Mouse (Mus musculus) megakaryocyte progenitor cell, adult 5-6 weeks (primary cell): ENCODE data around the gene Abcc3. TPM values are rescaled to one million over a fixed set of nuclear protein-coding genes. Genes with fewer than 3 reads are reported as not detected.
"Not testable (repeated sequence)": the region's sequence is repeated elsewhere in the genome, so short reads cannot be mapped to it uniquely, and the experiment has no call there.

Experiments
- ATAC-seq: replicated peaks from 2 replicates; pipeline ENCODE4 v1.8.0; 2016; ENCODE audit warnings: mild to moderate bottlenecking, moderate TSS enrichment, inconsistent platforms; ENCODE audit not compliant: poor library complexity
- total RNA-seq, 2 experiments: library from RNA; stranded (forward) in 1 of 2; stranded (reverse) in 1 of 2; fragments of 157-497, 149-512 nt in 1 of 2; fragments of 200-1000 nt in 1 of 2; gene quantifications; 2 replicates each; pipeline versions ENCODE4 v1.2.3 to v1.2.4; 2015 to 2017

The Abcc3 gene
- total RNA-seq, 2 experiments from 2014 or later: 0.07 TPM; not detected in 1

DNA sequence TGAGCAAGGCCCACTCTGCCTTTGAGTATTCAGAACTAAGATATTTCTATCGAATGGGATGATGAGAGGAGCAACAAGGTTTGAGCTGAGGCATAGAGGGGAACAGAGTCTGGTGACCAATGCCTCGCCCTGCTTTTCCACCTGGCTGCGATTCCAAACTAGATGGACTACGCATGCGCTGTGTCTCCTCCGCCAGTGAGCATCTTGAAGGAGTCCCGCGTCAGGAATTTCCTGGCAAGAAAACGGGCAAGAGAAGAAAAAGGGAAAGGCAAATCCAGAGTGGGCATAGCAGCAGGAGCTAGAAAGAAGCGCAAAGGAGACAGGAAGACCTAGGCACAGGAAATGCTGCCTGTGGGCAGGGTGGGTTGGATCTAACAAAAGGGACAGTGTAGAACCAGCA is 11.0 kb upstream of the Abcc3 start:
- no peak for ATAC-seq

DNA sequence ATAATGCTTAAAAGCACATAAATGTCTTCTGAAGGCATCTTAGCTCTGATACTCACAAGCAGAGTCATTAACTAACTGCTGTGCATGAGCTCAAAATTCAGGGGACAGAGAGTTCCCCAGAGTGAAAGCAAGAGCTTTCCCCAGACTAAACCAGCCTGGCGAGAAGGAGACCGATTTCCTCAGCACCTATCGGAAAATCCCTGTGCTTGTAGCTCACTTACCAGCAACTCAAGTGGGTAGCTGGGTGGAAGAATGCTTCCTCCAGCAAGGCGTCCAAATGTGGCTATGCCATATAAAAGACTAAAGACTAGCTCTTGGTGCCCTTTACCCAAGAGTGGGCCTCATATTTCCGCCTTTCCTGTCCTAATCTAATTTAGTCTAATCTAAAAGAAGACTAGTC is 9.9 kb upstream of the Abcc3 start:
- no peak for ATAC-seq

GRCm38 (mm10) chr11:94402029-94402428 is 9.2 kb upstream of the Abcc3 start:
- ATAC-seq: not testable (repeated sequence)

- ATAC-seq: no peak
These were observed 8.2 kb upstream of the Abcc3 start for GRCm38 (mm10) chr11:94400996-94401395.

GRCm38 (mm10) chr11:94394107-94394506 is 1.3 kb upstream of the Abcc3 start:
- no peak for ATAC-seq

GRCm38 (mm10) chr11:94393490-94393889 is 693 bp upstream of the Abcc3 start:
- not testable (repeated sequence) for ATAC-seq

- no peak for ATAC-seq
These were observed 1.1 kb downstream of the Abcc3 start for GRCm38 (mm10) chr11:94391661-94392060.

GRCm38 (mm10) chr11:94390825-94391224 is 2.0 kb downstream of the Abcc3 start:
- no peak for ATAC-seq

DNA sequence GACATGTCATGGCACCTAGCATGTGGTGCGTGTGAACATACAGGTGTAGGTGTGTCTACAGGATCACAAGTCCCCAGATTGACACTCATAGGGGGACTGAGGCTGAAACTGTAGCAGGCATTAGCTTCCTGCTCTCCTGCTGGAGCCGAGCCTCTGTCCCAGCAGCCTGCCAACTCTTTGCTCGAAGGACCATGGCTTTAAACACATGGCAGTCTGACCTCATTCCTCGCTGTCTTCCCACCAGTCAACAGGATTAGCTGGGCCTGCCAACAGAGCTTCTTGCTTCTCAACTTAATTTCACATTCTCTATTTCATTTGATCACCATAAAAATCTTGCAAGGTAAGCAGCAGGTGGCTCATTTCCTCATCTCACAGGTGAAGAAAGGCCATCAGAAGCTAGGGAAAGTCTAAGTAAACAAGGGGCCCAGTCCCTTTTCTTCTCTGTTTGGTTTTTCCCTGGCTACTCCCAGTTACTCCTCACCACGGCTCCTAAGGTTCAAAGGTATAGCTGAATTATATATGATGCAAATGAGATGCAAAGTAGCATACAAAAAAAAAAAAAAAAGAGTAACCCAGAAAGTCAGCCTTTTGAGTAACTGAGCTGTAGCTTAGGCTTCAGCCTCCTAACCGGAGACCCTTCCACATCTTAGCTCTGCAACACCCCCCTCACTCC is 2.9 kb downstream of the Abcc3 start:
- ATAC-seq: no peak

GRCm38 (mm10) chr11:94389021-94389420 is 3.8 kb downstream of the Abcc3 start:
- no peak for ATAC-seq

- no peak for ATAC-seq
These were observed 5.0 kb downstream of the Abcc3 start for GRCm38 (mm10) chr11:94387756-94388155.

DNA sequence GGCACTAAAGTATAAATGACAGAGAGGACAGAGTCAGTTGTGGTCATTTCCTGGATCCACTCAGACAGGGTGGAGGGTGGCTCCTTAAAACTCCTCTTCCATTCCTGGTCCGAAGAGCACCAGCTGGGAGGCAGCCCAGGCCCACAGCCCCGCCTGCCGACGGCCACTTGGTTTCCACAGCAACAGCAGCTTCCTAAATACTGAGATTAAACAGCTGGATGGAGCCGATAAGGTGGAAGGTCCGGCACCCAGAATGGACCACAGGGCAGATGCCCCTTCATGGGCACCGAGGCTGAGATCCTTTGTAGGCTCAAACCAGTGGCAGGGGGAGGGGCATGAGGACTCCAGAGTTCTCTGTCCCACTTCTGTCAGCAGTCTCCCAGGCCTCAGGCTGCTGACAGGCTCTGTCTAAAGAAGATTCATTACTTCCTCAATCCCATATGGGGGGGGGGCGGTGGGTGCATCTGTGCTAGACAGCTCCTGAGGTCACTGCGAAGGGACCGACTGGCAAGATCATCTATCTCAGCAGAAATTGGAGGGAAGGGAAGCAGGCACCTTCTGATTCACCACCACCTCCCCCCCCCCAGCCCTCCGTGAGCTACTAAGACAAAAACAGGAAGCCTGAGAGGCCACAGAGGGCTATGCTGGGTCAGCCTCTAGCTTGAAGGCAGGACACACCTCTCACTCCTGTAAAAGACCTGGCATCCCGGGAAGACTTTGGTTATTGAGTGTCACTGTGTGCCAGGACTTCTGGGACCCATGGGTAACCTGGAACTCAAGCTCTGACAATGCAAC is 6.6 kb downstream of the Abcc3 start:
- ATAC-seq: peak; percentile 85

DNA sequence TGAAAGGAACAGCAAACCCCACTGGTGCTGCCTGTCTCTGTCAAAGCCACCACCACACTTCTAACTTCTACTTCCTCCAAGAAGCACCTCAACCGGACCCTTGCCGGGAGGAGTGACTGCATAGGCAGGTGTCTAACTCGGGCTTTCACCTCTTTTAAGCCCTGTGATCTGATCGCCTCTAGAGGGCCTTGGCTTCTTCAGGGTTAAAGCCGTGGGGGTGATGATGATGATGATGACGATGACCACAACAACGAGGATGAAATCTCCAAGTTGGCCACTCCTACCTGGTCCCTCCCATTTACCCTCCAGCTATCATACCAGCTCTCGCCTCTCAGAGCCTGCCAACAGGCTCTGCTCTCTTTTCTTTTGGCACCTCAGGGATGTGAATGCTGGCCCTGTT is 13.1 kb downstream of the Abcc3 start:
- no peak for ATAC-seq

- ATAC-seq: no peak
These were observed 13.7 kb downstream of the Abcc3 start for GRCm38 (mm10) chr11:94379061-94379460.

DNA sequence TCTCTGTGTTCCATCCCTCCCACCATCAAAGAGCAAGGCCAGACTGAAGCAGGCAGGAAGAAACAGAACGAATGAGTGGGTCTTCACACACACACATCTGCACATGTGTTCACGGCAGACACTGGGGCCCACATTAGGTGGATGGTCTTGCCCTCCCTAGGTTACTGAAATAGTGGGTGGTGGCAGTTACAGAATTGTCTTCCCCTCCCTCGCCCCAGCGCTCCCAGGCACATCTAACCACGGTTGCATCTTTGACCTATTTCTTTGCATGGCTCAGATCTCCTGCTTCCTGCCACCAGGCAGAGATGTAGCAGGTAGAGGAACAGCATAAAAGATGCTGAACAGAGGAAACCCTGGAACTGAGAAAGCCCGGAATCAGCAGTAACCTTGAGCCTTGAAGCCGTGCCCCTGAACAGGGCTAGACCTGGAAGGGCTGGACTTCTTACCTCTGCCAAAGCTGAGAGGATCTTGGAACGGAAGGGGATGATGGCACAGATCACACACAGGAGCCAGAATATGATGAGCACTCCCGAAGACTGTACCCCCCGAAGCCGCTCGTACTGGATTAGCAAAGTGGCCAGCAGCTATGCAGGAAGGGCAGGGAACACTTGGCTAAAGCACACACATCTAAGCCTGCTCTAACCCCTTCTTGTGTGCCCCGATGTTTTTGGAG is 18.4 kb downstream of the Abcc3 start:
- no peak for ATAC-seq

- peak; percentile 93 for ATAC-seq
These were observed 22.0 kb downstream of the Abcc3 start for GRCm38 (mm10) chr11:94370809-94371208.

DNA sequence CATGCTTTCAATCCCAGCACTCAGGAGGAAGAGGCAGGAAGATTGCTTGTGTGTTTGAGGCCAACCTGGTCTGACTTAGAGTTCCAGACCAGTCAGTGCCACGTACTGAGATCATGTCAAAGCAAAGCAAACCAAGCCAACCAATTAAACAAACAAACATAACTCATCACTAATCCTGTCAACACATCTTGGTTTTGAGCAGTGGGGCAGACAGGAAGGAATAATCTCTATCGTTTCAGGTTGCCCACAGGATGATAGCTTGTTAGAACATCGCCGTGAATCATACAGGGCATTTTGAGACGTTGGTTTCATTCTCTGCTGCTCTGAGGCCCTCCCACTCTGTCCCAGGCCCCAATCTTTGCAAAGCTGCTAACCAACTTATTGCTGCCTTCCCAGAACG is 22.8 kb downstream of the Abcc3 start:
- no peak; the same call in 1 of the 2 replicates for ATAC-seq

DNA sequence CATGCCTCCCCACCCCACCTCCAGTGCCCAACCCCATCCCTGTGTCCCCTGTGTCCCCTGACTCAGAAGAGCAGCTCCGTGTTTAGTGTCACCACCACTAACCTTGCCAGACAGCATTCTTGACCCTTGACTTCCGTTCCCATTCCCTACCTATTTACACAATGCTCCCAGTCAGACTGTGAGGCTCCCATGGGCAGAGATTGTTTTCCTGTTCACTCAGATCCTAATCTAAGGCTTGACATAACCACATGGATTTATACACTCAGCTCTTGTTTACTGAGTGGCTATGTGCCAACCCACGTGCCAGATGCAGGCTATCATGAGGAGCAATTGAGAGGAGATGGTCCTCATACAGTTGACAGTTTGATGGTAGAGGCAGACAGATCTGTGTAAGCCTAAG is 27.5 kb downstream of the Abcc3 start:
- ATAC-seq: no peak

DNA sequence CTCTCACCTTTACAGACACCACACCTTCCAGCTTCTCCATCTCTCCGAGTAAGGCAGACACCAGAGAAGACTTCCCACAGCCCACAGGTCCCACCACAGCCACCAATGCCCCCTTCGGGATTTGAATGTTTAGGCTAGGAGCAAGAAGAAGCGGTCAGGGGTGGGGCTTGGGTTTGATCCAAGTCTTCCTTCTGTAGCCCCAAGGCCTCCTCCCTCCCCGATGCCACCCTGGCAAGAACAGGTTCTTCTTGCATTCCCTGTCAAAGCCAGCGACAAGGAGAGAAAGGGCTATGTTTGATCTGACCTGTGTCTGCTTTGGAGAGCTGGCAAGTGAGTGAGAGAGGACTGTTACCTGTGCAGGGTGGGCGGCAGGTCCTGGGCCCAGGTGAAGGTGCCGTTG is 29.1 kb downstream of the Abcc3 start:
- no peak for ATAC-seq

- ATAC-seq: no peak
These were observed 30.7 kb downstream of the Abcc3 start for GRCm38 (mm10) chr11:94362101-94362500.

- no peak for ATAC-seq
These were observed 31.5 kb downstream of the Abcc3 start for GRCm38 (mm10) chr11:94361166-94361870.
